Mouse (Mus musculus): Measurements from ENCODE around the gene Gal3st1.

- TF ChIP-seq CTCF (IDR thresholded peaks at IDR 0.05; ENCODE audit: extremely low read depth, insufficient read depth, insufficient read length, insufficient replicate concordance) (no peak), POLR2A (IDR thresholded peaks at IDR 0.05; ENCODE audit: low read depth, low read length) (no peak)
Observed at GRCm38 (mm10) chr11:3973081-3973480, 10.4 kb upstream of the Gal3st1 start.
